Mouse (Mus musculus) urinary bladder, postnatal 10 days (tissue): Measurements from ENCODE around the gene Adk.
"Not testable (repeated sequence)": the region's sequence is repeated elsewhere in the genome, so short reads cannot be mapped to it uniquely, and the experiment has no call there.

Experiments
- DNase-seq: peaks from one replicate; pipeline ENCODE4 v3.0.0; 2022; ENCODE audit warnings: low spot score

Gene Adk

DNA sequence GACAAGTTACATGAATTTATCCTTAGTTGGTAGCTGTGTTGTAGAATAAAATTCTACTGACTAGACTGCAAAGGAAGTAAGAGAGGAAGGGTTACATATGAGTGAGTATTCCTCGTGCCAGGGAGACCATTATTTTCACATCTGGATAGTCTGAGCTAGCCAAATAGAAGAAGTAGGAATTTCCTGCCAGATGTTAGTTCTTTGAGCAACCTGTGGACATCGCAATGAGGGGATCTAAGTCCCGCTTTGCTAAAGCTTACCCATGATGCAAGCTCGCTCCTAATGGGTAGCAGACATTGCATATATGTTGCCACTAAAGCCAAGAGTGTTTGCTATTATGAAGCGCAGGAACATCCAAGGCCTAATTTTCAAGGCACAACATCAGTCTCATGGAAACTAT, 381.6 kb downstream of the Adk start:
- no peak for DNase-seq

DNA sequence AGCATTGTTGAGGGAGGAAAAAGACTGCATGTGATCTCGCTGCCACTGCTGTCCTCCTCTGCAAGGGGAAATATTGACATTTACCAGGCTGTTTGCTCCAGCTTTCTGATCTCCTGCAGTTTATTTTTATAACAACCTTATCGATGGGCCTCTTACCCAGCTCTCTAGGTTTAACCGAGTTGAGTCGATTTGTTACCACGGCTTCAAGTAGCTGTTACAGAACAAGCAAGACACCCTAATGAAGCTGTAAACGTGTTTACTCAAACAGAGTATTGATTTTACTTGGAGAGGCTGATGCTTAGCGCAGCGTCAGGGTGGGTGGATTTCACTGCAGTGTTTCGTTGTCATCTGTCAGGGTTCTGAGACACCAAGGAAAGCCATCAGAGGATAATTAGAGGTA, 382.3 kb downstream of the Adk start:
- DNase-seq = no peak

DNA sequence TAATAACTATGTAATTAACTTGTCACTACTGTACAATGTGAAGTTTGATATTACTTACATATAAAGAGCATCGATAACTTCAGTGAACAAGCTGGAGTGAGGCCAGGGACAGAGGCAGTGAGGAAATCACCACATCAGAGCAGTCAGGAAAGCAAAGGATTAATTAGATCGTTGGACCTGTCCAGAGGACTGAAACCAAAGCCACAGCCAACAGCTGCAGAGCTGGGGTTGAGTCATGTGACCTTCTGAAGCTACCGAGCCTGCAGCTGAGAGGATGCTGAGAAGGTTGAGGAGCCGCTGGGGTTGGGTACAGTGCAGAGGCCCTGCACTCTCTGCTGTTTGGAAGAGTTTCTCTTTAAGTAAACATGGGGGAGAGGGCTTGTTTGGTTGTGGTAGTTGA, 387.4 kb downstream of the Adk start:
- no peak for DNase-seq

DNA sequence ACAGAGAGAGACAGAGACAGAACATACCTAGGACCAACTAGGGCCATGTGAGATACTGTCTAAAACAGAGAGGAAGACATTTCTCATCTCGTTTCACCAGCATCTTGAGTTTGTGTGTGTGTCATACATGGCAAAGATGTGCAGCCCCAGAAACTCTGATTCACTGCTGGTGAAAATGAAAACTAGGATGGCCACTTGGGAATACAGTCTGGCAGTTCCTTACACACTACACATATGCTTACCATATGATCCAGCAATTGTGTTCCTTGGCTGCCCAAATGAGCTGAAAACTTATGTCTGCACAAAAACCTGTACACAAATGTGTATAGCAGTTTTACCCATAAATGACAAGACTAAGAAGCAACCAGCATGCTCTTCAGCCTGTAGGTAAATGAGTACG, 388.2 kb downstream of the Adk start:
- DNase-seq = no peak

DNA sequence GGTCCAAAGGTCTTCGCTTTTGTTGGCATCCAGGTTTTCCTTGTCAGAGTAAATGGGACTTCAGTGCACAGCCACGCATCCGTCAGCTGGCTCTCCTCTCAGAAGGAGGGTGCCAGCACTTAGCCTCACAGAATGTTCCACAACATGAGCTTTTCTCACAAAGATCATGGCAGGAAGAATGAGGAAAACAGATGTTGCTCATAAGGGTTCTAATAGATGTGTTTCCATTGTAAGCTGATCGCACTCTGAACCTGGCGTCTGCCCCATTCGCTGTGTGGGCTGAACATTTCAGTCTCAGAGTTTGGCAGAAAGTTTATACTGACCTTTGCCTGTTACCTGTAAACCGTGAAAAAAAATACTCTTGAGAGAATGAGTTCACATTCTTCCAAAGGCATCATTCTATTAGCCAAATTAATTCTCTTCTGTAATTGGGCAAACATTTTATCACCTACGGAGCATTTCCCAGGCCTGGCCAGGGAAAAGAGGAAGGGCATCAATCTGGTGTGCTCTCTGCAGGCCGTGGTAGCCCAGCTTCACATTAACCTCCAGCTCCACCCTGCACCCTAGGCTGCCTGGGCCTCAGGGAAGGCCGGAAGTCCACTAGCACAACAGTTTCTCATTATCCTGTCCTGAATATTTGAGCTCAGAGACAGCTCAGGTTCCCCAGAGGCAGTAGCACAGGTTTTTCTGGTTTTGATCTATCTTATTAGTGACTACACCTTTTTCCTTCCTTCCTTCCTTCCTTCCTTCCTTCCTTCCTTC, 389.6 kb downstream of the Adk start:
- DNase-seq = no peak

DNA sequence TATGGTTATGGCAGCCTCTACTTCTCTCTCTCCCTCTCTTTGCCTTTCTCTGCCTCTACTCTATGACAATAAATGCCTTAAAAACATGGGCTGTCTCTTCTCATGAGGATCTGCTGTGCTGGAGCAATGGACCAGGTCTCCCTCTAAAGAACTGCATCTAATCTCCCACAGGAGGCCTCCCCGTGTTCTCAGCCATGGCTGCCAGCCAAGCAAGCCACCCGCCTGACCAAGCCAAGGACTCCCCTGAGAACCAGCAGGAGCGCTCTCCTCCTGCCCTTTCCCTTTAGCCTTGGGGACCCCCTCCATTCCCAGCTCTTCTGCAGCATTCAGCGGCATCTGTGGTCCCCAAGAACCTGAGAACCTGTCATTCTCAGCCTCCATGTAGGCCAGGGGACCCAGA, 400.2 kb downstream of the Adk start:
- DNase-seq = no peak

DNA sequence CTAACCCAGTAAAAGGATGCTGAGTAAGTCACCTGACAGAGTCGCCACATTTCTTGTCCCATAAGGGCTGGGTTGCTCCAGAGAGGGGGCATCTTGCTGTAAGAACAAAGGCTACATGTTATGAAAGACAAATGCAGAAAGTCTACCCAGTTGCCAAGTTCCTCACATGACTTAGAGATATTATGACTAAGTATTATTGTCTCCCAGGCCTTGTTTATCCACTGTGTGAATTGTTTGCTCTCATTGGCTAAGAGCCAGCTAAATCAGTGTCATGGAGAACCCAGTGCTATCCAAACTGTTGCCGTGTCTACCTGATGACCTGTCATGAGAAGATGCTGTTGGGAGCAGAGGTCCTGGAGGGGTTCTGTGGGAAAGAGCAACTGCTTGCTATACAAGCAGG, 401.5 kb downstream of the Adk start:
- DNase-seq = no peak

DNA sequence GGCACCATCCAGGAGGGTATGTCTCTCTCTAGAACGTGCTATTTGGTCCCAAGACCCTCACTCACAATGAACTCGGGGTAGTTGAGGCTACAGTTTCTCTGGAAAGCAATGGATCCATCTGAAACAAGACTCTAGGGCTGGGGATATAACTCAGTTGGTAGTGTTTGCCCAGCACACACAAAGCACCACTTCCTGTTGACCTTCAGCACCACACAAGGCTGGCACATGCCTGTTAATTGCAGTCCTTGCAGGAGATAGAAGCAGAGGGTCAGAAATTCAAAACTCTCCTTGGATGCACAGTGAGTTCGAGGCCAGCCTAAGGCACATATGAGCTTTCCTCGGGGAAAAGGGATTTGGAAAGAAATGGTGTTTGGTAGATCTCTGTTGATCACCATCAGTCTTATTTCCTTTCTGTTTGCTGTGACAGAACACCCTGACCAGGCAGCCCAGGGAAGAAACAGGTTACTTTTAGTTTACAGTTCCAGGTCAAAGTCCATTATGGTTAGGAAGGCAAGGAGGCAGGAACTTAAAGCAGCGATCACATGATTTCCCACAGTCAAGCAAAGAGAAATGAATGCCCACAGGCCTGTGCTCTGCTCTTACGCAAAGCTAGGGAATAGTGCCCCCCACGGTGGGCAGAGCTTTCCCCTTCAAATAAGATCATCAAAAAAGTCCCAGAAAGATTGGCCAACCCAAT, 403.4 kb downstream of the Adk start:
- no peak for DNase-seq

DNA sequence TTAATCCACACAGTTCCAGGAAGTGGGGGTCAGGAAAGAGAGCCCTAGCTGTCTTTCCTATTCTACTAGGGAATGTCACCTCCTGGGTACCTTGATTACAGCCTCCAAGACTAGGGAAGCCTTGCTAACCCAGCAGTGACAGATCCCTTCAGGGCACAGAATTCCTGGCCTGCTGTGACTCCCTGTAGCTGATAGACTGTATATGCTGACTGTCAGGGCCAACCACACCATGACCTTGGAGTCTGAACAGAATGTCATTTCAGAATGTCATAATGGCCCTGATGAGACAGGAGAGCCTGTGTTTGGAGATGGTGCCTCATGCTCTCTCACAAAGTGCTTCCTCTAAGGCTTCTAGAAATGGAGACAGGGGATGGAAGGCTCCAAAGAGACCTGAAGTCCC, 404.2 kb downstream of the Adk start:
- no peak for DNase-seq

DNA sequence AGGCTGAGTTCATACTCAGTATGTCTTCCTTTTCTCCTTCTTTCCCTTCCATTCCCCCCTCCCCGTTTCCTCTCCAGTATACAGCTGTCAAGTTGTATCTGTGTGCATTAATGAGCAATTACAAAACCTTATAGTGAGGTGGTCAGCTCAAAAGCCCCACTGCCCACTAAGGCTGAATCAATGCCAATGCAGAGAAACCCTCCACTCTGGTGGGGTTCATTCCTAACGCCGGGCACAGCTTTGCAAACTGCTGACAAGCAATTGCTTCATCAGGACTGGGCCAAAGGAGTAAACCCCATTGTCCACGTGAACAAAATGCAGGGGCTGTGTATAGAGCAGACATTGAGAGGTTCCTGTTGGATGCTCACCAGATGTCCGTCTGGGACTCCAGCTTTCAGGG, 405.5 kb downstream of the Adk start:
- DNase-seq = no peak

DNA sequence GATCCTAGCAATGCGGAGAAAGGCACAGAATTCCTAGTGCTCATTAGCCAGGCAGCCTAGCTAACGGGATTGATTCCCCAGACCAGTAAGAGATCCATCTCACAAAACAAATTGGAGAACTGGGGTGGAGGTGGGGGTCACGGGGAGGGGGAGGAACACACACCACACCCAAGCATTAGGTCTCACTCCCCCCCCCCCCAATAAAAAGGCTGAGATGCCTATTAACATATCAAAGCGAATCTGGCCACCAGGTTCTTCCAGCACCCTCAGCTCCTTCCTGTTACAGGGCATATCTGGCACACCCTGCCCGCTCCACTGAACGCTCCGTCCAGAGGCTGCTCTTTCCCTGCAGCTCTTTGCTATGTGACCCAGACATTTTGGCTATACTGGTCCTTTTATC, 406.3 kb downstream of the Adk start:
- no peak for DNase-seq

DNA sequence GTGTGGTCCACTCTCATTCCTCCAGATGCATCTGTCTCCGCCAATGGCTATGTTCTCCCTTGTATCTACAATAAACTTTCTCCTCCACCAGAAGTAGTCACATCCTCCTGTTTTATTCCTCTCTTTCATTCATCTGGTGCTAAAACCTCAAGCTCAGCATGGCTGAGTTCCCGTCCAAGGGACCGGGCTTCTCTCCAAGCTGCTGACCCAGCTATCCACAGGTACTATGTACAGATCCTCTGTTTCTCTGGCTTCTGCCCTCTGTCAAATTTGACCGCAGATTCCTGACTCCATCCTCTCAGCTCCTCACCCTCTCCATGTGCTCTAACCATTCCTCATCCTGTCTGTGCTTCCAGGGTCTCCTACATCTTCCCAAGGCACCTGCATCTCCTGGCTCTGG, 406.8 kb downstream of the Adk start:
- no peak for DNase-seq

DNA sequence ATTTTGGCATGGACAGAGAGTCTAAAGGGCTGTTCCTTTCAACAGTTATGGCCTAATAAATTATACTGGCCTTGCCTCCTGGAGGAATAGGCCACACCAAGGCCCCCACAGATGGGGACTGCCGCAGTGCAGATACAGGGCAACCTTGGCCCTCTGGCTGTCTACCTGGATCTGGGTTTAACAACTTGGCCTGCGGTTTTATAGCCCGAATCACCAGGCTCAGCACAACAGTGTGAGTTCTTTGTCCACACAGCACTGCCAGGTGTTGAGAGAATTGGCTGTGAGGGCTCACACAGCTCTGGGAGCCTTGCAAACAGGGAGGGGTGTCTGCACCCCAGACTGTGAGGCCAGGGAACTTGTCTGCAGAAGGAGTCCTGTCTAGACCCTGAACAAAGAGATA, 410.0 kb downstream of the Adk start:
- no peak for DNase-seq

DNA sequence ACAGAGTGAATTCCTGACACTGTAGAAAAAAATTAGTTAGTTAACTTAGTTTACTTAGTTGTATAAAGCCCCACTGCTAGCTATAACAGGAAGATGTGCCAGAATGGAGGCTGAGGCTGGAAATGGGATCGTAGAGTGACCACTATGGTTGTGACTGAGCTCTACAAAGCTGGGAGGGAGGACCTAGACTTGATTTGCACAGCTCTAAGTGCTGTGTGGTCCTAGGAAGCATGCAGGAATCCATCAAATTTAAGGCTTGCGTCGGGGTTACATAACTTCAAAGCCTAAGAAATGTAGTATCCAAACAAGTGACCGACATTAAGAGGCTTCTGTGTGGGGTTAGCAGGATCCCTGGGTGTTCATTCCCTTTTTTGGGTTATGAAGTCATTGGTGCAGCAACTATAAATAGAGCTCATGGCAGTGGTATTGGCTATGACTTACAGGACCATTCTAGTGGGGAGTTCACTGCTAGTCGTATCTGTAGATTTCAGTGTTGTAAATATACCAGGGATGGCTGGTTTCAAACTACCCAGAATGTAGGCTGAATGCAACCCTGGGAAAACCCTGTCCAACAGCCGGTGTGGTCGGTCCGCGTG, 410.8 kb downstream of the Adk start:
- DNase-seq = no peak

DNA sequence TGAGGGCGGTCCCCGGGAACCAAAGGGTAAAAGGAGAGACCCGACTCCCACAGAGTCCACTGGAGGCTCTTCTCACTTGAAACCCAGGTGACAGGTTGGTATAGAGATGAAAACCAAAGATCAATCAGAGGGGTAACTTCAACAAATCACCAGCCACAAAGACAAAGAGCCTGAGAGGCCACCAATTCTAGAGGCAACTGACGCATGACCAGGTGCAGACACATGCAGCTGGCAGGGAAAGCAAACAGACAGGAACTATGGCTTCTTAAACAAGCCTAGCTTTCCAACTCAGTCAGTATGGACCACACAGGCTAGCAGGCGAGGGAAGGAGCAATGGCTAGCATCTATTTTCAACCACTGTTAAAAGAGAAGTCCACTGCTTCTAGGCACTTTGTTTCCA, 418.0 kb downstream of the Adk start:
- no peak for DNase-seq

DNA sequence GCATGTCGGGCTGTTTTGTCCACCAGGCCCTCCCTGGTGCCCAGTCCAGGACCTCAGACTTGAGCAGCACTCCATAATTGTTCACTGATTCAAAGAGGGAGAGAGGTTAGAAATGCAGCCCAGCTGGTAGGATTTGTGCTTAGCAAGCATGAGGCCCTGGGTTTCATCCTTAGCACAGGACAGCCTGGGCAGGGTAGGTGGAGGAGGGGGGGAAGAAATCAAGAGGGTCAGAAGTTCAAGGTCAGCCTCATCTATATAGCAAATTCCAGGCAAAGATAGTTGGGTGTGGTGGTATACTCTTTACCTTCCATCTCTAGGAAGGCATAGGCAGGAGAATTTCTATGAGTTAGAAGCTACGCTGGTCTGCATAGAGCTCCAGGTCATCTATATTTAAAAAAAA, 419.6 kb downstream of the Adk start:
- no peak for DNase-seq

DNA sequence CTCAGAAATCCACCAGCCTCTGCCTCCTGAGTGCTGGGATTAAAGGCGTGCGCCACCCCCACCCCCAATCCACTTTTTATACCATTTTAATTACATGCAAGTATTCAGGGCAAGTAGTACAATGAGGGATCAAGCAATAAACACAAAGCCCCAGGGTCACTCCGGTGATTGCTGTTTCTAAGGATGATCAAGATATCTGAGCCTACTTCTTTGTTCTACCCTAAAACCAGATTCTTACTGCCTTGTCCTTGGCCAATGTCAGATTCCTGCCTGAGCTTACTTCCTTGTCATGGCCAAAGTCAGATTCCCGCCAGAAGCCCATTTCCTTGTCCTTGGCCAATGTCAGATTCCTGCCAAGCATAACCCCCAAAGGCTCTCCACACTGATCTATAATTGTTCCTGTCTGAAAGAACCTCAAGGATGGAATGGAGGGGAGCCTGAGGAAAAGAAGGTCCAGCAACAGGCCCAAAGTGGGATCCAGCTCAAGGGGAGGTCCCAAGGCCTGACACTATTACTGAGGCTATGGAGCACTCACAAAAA, 422.3 kb downstream of the Adk start:
- DNase-seq = not testable (repeated sequence)

DNA sequence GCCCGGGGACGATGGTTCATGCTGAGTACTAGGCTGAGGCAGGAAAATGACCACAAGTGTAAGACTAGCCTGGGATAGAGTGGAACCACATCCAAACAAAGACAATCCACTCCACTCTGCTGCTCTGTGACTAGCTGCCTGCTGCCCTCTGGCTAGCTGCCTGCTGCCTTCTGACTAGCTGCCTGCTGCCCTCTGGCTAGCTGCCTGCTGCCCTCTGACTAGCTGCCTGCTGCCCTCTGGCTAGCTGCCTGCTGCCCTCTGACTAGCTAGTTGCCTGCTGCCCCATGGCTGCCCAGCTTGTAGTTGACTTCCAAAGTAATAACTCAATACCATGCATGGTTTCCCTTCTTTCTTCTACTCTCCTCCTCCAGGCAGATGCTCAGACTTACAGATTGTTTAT, 424.8 kb downstream of the Adk start:
- DNase-seq = no peak

DNA sequence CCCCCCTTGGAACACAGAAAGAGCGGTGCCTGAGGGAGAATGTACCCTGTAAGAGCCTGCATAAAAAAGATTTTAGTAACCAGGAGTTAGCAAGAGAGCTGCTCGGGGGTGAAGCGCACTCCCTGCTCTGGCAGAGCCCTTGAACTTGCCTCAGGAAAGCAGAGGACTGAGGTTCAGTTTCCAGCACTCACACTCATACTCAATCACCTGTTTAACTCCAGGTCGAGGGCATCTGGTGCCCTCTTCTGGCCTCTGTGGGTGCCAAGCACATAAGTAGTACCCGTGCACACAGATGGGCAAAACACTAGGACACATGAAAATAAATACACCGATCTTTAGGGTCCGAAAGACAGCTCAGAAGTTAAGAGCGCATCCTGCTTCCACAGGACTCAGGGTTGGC, 427.2 kb downstream of the Adk start:
- no peak for DNase-seq

DNA sequence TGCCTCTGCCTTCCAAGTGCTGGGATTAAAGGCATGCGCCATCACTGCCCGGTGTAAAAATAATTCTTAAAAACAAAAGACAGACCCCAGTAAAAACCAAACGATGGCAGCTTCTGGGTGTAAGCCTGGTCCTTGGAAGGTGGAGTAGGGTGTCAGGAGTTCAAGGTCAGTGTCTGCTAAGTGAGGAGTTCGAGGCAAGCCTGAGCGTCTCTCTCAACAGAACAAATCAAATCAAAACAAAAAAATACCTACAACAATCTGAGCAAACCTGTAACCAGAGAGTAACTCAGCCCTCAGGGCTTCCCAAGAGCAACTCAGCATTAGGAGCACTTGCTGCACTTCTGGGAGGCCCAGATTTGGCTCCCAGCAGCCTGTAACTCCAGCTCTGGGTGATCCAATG, 427.8 kb downstream of the Adk start:
- no peak for DNase-seq

DNA sequence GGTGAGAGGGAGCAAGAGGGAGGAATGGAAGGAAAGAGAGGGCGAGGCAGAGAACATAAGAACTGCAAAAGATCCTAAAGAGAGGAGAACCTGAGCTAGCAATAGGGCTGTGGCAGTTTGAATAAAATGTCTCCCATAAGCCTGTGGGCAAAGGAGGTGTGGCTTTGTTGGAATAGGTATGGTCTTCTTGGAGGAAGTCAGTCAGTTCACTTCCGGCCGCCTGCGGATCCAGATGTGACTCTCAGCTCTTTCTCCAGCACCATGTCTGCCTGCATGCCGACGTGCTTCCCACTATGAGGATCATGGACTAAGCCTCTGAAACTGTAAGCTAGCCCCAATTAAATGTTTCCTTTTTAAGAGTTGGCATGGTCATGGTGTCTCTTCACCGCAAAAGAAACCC, 428.9 kb downstream of the Adk start, which contains the start of gene Kat6b:
Gene Kat6b (plus strand): TSS at position 204 of the 400 bp plus-strand sequence.
- no peak for DNase-seq

DNA sequence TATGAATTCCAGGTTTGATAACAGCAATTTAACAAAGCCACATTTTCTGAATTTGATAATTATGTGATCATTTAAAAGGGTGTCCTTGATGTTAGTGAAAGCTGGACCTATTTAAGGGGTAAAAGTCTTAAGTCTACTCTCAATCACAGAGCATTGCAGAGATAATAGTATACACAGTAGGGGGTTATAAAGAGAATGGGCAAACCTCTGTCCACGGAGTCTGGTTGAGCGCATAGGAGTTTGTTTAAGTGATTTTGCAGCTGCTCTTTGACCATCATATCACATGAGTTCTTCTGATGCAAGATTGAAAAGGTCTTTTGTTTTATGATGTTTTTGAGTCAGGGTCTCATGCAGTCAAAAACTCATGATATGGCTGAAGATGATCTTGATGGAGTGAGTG, 431.8 kb downstream of the Adk start:
- no peak for DNase-seq

DNA sequence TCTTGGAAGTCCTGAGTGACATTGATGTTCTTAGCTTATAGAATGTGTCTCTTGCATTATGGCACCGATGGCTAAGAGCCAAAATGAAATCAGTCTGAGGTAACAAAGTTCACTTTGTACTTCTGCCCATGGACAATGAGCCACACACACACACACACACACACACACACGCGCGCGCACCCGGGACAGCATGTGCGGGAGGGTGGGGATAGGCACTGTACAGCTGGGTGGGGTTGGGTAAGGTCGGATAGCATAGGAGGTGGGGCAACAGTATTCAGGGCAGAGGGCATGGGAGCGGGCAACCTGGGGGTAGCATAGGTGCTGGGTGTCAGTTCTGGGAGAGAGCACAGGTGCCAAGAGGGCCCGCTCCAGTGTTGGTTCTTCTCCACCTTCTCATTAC, 432.3 kb downstream of the Adk start:
- DNase-seq = no peak
